Mouse (Mus musculus) kidney, embryonic 14.5 days (tissue): ENCODE data around the gene Gm14862. TPM values are rescaled to one million over a fixed set of nuclear protein-coding genes. Genes with fewer than 3 reads are reported as not detected.

Source experiments
- ATAC-seq: fragments of 200-750 bp; cut with Nextera tagmentation; 2 replicates; pipeline ENCODE4 v1.8.0; 2017; ENCODE audit warnings: moderate number of reproducible peaks, mild to moderate bottlenecking, moderate TSS enrichment, moderate library complexity; ENCODE audit not compliant: low FRiP score, low TSS enrichment
- H3K27ac ChIP-seq: fragments of 300-500 bp; sonication (generic); 2 replicates; pipeline ENCODE4 v1.5.1; 2014; ENCODE audit warnings: low read depth, mild to moderate bottlenecking, low read length, moderate library complexity, mixed read lengths
- H3K27me3 ChIP-seq: fragments of 300-500 bp; sonication (generic); 2 replicates; pipeline ENCODE4 v1.6.1; 2014; ENCODE audit warnings: mild to moderate bottlenecking, low read length; ENCODE audit not compliant: control insufficient read depth, insufficient read depth
- H3K36me3 ChIP-seq: fragments of 300-500 bp; sonication (generic); 2 replicates; pipeline ENCODE4 v1.6.1; 2014; ENCODE audit warnings: low read length, mixed read lengths; ENCODE audit not compliant: control insufficient read depth, insufficient read depth
- H3K4me1 ChIP-seq: fragments of 300-500 bp; sonication (generic); 2 replicates; pipeline ENCODE4 v1.6.1; 2014; ENCODE audit warnings: low read length, mixed read lengths; ENCODE audit not compliant: control insufficient read depth, insufficient read depth
- H3K4me2 ChIP-seq: fragments of 300-500 bp; sonication (generic); replicated peaks from 2 replicates; pipeline ENCODE4 v1.6.1; 2014; ENCODE audit warnings: low read depth, mild to moderate bottlenecking, low read length
- H3K4me3 ChIP-seq: fragments of 300-500 bp; sonication (generic); 2 replicates; pipeline ENCODE4 v1.5.1; 2014; ENCODE audit warnings: mild to moderate bottlenecking, low read length
- H3K9ac ChIP-seq: fragments of 300-500 bp; sonication (generic); 2 replicates; pipeline ENCODE4 v1.6.1; 2014; ENCODE audit warnings: low read depth, mild to moderate bottlenecking, low read length, moderate library complexity
- H3K9me3 ChIP-seq: fragments of 300-500 bp; sonication (generic); 2 replicates; pipeline ENCODE4 v1.6.1; 2016; ENCODE audit warnings: low read length; ENCODE audit not compliant: control insufficient read depth
- whole genome bisulfite sequencing: fragments of 180-500 bp; shearing (Covaris S2); extraction: QIAGEN DNeasy Blood & Tissue Kit; methylation state at CpG from one replicate; pipeline ENCODE4 v1.1.7; 2014; 5-methylcytosine and 5-hydroxymethylcytosine counted together
- polyA plus RNA-seq: library from polyadenylated mRNA; unstranded; fragments of >200 nt; fragmentation: Nextera tagmentation; extraction: Ambion mirVana; gene quantifications from 2 replicates; pipeline ENCODE4 v1.2.1, GENCODE M21; 2014

Gm14862 gene
- polyA plus RNA-seq, 1 experiment from 2014 or later = not detected

DNA sequence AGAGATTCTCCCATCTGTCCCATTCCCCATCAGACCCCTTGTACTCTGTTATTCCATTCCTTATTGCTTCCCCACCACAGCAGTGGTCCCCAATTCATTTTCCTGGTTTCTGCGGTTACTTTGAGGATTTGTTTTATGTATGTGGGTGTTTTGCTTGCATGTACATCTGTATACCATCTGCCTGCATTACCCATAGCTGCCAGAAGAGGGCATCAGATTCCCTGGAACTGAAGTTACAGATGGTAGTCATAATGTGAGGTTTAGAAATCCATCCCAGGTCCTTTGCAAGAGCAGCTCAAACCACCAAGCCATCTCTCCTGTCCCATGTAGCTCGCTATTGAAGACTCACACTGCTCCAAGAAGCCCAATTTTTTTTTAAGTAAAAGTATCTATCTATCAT, 40.5 kb downstream of the Gm14862 start:
- 77% methylated on average over 2 of the region's 2 CpGs for WGBS
- Histone ChIP-seq H3K9ac (no peak overlapping the region), H3K27ac (no peak overlapping the region), H3K36me3 (no peaks in the 10 kb centered on the region), H3K4me1 (no peaks in the 10 kb centered on the region), H3K9me3 (no peaks in the 10 kb centered on the region), H3K4me3 (no peak overlapping the region), H3K4me2 (no peak overlapping the region), H3K27me3 (no peaks in the 10 kb centered on the region)
- ATAC-seq = no peak

DNA sequence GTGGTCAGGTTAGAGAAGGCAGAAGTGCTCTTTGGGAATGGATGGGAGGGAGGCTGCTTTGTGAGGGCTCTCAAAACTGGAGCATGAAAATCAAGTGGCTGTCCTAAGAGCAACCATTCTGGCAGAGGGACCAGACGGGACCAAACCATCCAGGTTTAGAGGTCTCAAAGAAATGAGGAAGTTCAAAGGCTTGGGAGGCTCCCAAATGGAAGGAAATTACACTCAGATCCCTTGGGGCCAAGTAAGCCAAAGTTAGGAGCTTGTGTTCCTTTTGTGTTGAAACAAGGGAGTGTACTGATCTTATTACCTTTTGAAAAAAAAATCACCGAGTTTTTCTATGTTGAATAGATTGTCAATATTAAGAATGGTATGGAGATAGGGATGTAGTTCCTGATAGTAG, 51.6 kb downstream of the Gm14862 start:
- H3K9me3 ChIP-seq = no peaks in the 10 kb centered on the region
- no peaks in the 10 kb centered on the region for H3K4me1 ChIP-seq
- no peak for ATAC-seq
- no peaks in the 10 kb centered on the region for H3K27me3 ChIP-seq
- H3K27ac ChIP-seq = no peak overlapping the region
- no peak overlapping the region for H3K4me2 ChIP-seq
- H3K36me3 ChIP-seq = no peaks in the 10 kb centered on the region
- 71% methylated on average over 2 of the region's 2 CpGs for WGBS
- no peak overlapping the region for H3K9ac ChIP-seq
- no peak overlapping the region for H3K4me3 ChIP-seq

DNA sequence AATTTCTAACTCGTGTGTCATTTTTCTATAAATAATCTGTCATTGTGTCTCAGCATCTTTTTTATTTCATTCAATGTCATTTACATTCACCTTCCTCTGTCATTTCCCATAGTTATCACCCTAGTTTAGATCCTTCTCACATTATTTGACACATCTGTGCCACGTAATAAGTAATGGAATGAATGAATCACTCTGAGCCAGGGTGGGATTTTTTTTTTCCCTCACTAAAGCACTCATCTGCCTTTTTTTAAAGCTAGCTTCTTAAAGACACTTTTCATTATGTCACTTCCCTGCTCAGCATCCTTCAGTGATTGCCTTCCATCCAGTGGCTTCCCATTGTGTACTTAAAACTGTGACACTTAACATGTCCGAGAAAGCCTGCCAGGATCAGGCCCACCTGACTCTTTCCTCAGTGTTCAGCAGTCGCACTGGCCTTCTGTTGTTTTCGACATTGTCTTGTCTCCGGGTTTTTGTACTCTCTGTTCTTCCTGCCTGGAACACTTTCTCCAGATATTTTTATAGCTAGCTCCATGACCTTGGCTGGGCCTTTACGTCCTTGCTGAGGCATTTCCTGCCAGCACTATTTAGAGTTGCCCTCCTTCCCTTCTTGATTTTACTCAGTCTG, 53.8 kb downstream of the Gm14862 start:
- H3K4me2 ChIP-seq = no peak overlapping the region
- H3K27me3 ChIP-seq = 0 out of 2 replicates have a peak, but pooled peaks cover 2% of the 10 kb centered on the region
- no peaks in the 10 kb centered on the region for H3K4me1 ChIP-seq
- no peak overlapping the region for H3K27ac ChIP-seq
- ATAC-seq = no peak
- 57% methylated on average over 7 of the region's 7 CpGs for WGBS
- no peak overlapping the region for H3K9ac ChIP-seq
- H3K4me3 ChIP-seq = no peak overlapping the region
- no peaks in the 10 kb centered on the region for H3K9me3 ChIP-seq
- H3K36me3 ChIP-seq = no peaks in the 10 kb centered on the region

DNA sequence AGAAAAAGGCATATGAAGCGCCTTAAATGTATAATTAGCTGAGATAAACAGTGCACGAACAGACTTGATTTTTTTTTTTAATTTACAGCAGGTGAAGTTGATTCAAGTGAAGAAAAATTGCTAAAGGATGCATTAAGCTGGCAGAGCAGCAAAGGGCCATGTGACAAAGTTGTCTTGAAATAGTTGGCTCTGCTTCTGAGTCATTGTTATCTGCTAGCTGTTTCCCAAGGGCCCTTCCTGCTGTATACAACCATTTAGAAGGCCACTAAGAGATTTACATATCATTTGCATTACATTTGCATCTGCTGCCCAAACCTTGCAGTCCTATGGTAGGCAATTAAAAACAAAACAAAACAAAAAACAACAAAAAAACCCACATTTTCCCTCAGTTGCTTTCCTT, 54.7 kb downstream of the Gm14862 start:
- no peak overlapping the region for H3K27ac ChIP-seq
- 0 out of 2 replicates have a peak, but pooled peaks cover 2% of the 10 kb centered on the region for H3K27me3 ChIP-seq

More for the DNA sequence above, 54.7 kb downstream of the Gm14862 start:
- no peak overlapping the region for H3K9ac ChIP-seq
- no peaks in the 10 kb centered on the region for H3K4me1 ChIP-seq
- ATAC-seq = no peak
- H3K36me3 ChIP-seq = no peaks in the 10 kb centered on the region
- H3K4me3 ChIP-seq = no peak overlapping the region
- H3K4me2 ChIP-seq = no peak overlapping the region
- WGBS = 68% methylated on average over 2 of the region's 2 CpGs
- H3K9me3 ChIP-seq = no peaks in the 10 kb centered on the region

Other genes with a start within 250 kb of the Gm14862 start
- gene Fthl17e, start 223.4 kb downstream of the Gm14862 start, polyA plus RNA-seq = not detected in 2 replicates
- not detected in 2 replicates for gene Fthl17f, start 193.9 kb downstream of the Gm14862 start, polyA plus RNA-seq
- not detected in 2 replicates for gene 4930402K13Rik, start 152.3 kb downstream of the Gm14862 start, polyA plus RNA-seq
- gene Lancl3, start 57.0 kb downstream of the Gm14862 start, polyA plus RNA-seq = 0.59 and 0.77 TPM in 2 replicates
- 1.1 and 2.0 TPM in 2 replicates for gene Xk, start 15.9 kb upstream of the Gm14862 start, polyA plus RNA-seq
- gene H2al1m, start 26.9 kb upstream of the Gm14862 start, polyA plus RNA-seq = not detected in 2 replicates
- gene H2al1k, start 93.7 kb upstream of the Gm14862 start, polyA plus RNA-seq = not detected in 2 replicates
- 1.7 and 3.1 TPM in 2 replicates for gene Cybb, start 230.9 kb upstream of the Gm14862 start, polyA plus RNA-seq